Mouse (Mus musculus) forebrain, postnatal 0 days (tissue): ENCODE measurements at regions not wholly inside any gene's neighbourhood (a gene's known extent, or its start where the extent isn't known, plus 50 kb on each side); places are given as distances from the start of the nearest gene placed in this dataset.

Experiments used
- ATAC-seq: fragments of 200-750 bp; cut with Nextera tagmentation; 2 replicates; pipeline ENCODE4 v1.8.0; 2017; ENCODE audit warnings: mild to moderate bottlenecking, moderate library complexity
- DNase-seq: peaks from one replicate; pipeline ENCODE4 v3.0.0-alpha.2; 2015
- H3K27ac ChIP-seq: fragments of 300-500 bp; sonication (generic); 2 replicates; pipeline ENCODE4 v1.5.1; 2014; ENCODE audit warnings: low read depth, mild to moderate bottlenecking, antibody characterized with exemption, low read length, moderate library complexity, mixed read lengths
- H3K27me3 ChIP-seq: fragments of 300-500 bp; sonication (generic); 2 replicates; pipeline ENCODE4 v1.6.1; 2014; ENCODE audit warnings: mild to moderate bottlenecking, low read length, mixed read lengths; ENCODE audit not compliant: insufficient read depth
- H3K36me3 ChIP-seq: fragments of 300-500 bp; sonication (generic); 2 replicates; pipeline ENCODE4 v1.6.1; 2014; ENCODE audit warnings: mild to moderate bottlenecking, moderate library complexity; ENCODE audit not compliant: insufficient read depth
- H3K4me1 ChIP-seq: fragments of 300-500 bp; sonication (generic); 2 replicates; pipeline ENCODE4 v1.6.1; 2014; ENCODE audit warnings: antibody characterized with exemption; ENCODE audit not compliant: insufficient read depth
- H3K4me2 ChIP-seq: fragments of 300-500 bp; sonication (generic); 2 replicates; pipeline ENCODE4 v1.6.1; 2014; ENCODE audit warnings: low read depth, mild to moderate bottlenecking, moderate library complexity
- H3K4me3 ChIP-seq: fragments of 300-500 bp; sonication (generic); 2 replicates; pipeline ENCODE4 v1.5.1; 2014; ENCODE audit warnings: low read depth, low read length, mixed read lengths
- H3K9ac ChIP-seq: fragments of 300-500 bp; sonication (generic); 2 replicates; pipeline ENCODE4 v1.6.1; 2014; ENCODE audit warnings: mild to moderate bottlenecking
- H3K9me3 ChIP-seq: fragments of 300-500 bp; sonication (generic); 2 replicates; pipeline ENCODE4 v1.6.1; 2016; ENCODE audit warnings: low read length
- CTCF ChIP-seq: sonication (generic); IDR thresholded peaks from 2 replicates; pipeline ENCODE4 v1.5.1; 2016; ENCODE audit warnings: antibody characterized with exemption, control low read depth, low read depth
- WGBS: fragments of 180-500 bp; shearing (Covaris S2); extraction: QIAGEN DNeasy Blood & Tissue Kit; methylation state at CpG from one replicate; pipeline ENCODE4 v1.1.7; 2014; 5-methylcytosine and 5-hydroxymethylcytosine counted together

DNA sequence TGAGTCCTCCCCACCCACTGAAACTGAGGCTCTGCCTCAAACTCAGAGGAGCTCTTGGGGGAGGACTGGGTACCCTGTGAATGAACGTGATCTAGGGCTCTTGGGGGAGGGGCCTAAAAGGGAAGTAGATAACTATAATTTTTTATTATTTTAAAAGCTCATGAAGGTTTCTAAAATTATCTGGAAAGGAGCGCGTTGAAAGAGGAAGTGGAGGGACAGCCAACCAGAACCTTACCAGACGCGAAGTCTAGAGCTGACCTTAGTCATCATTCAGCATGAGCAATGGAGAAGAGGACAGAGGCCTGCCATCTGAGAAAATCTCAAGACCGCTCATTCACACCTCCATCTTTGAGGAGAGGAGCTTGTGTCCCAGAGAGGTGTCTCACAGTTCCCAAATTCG, 98.0 kb upstream of the Atxn1 start:
- no peaks in the 10 kb centered on the region for H3K4me1 ChIP-seq
- no peak overlapping the region for H3K4me2 ChIP-seq
- no peak overlapping the region for H3K4me3 ChIP-seq
- no peak for TF ChIP-seq CTCF
- no peaks in the 10 kb centered on the region for H3K36me3 ChIP-seq
- H3K27ac ChIP-seq, result no peak overlapping the region
- H3K27me3 ChIP-seq, result no peaks in the 10 kb centered on the region
- H3K9me3 ChIP-seq, result no peaks in the 10 kb centered on the region
- DNase-seq (no peak), ATAC-seq (no peak)
- 94% methylated on average over 7 of the region's 7 CpGs for WGBS
- no peak overlapping the region for H3K9ac ChIP-seq

DNA sequence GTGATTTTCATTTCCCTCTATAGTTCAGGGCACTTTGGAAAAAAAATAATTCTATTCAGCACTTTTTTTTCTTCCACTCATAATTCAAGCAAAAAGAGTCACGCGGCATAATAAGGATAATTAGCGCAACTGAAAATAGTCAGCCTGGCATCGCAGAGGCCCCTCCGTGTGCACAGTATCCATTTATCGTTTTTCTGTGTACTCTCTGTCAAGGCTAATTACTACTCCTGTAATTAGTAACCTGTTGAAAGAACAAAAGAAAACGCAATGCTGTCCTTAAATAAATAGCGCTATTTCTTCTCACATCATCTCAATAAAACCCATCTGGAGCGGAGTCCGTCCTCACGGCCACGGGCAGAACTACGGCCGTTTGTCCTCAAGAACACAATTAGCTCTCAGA, 95.1 kb upstream of the Atxn1 start:
- H3K4me2 ChIP-seq, result no peak overlapping the region
- DNase-seq (peak; percentile 11), ATAC-seq (peak; percentile 51; the same call in 1 of the 2 replicates)
- TF ChIP-seq CTCF, result no peak
- no peaks in the 10 kb centered on the region for H3K27me3 ChIP-seq
- no peaks in the 10 kb centered on the region for H3K4me1 ChIP-seq
- no peaks in the 10 kb centered on the region for H3K9me3 ChIP-seq
- H3K27ac ChIP-seq, result no peak overlapping the region
- no peak overlapping the region for H3K4me3 ChIP-seq
- WGBS, result 38% methylated on average over 14 of the region's 14 CpGs
- H3K36me3 ChIP-seq, result no peaks in the 10 kb centered on the region
- H3K9ac ChIP-seq, result no peak overlapping the region

DNA sequence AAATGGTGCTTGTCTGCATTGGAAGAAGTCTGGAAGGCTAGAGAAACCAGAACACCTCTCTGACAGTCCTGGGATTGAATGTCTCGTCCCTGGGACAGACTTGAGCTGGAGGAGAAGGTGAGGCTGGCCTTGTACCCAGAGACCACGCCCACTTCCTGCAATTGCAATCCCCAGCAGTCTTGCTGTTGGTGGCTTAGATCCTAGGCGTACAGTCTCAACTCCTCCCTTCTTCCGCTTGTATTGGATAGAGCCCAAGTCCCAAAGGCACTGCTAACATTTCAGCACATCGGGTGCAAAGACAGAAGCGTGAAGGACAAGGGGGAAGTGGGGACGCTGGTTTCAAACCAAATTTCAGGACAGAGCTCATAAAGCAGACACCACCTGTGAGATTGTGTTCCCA, 94.1 kb upstream of the Atxn1 start:
- Histone ChIP-seq H3K4me3 (no peak overlapping the region), H3K27ac (no peak overlapping the region), H3K36me3 (no peaks in the 10 kb centered on the region), H3K4me2 (no peak overlapping the region), H3K9ac (no peak overlapping the region), H3K9me3 (no peaks in the 10 kb centered on the region), H3K27me3 (no peaks in the 10 kb centered on the region), H3K4me1 (no peaks in the 10 kb centered on the region)
- DNase-seq (no peak), ATAC-seq (no peak)
- 64% methylated on average over 7 of the region's 7 CpGs for WGBS
- no peak for TF ChIP-seq CTCF

DNA sequence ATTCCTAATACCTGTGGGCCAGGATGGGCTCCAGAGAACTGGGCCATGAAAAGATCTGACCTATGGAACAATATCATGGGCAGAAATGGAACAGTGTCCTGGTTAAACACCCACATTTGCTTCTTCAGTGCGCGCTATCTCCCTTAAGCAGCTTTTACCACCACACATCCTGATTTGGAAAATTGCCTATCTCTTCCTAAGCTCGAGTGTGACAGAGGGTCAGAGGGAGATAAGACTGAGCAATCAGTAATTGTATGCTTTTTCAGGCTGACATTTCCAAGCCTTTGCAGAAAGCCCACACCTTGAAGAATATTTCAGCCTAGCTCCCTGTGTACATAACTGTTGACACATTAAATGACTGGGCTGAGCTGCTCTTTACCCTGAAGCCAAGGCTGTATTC, 93.5 kb upstream of the Atxn1 start:
- Histone ChIP-seq H3K4me1 (no peaks in the 10 kb centered on the region), H3K9ac (no peak overlapping the region), H3K27ac (no peak overlapping the region), H3K4me2 (no peak overlapping the region), H3K27me3 (no peaks in the 10 kb centered on the region), H3K36me3 (no peaks in the 10 kb centered on the region), H3K9me3 (no peaks in the 10 kb centered on the region), H3K4me3 (no peak overlapping the region)
- ATAC-seq, result no peak
- no peak for TF ChIP-seq CTCF
- 86% methylated on average over 3 of the region's 3 CpGs for WGBS
- no peak for DNase-seq

DNA sequence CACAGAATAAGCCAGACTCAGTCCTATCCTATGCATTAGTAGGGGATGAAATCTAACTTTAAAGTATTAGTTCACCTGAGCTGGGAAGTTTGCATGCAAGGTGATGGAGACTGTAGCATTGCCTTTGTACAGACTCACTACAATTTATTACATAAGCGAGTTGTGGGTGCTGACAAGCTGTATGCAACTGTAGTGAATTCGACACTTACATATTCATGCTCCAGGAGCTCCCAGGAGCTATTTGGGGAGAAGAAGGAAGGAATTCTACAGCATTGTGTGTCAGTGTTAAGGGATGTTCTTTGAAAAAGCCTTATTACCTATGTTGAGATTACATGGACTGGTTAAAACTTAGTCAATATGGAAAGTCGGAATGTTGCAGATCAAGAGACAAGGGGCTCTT, 90.6 kb upstream of the Atxn1 start:
- DNase-seq, result no peak
- Histone ChIP-seq H3K9ac (no peak overlapping the region), H3K9me3 (no peaks in the 10 kb centered on the region), H3K4me3 (no peak overlapping the region), H3K36me3 (no peaks in the 10 kb centered on the region), H3K4me1 (no peaks in the 10 kb centered on the region), H3K27ac (no peak overlapping the region), H3K4me2 (no peak overlapping the region), H3K27me3 (no peaks in the 10 kb centered on the region)
- ATAC-seq, result no peak
- no peak for TF ChIP-seq CTCF
- 87% methylated on average over 3 of the region's 3 CpGs for WGBS

DNA sequence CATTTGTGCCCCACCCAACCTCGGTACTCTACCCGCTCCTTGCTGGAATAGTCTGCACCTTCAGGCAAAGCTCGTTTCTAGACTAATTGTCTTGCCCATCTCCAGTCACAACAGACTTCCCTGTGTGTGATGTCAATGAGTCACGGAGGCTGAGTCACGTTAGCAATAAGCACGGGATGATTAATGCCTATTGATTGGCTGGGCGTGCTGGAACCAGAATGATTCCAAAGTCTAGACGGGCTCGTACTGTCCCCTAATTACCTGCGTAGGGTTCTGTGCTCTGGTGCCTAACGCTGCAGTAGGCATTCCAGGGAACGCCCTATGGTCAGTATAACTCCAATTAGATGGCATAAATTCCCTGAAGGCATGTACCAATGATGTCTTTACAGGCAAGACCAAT, 78.8 kb upstream of the Atxn1 start:
- H3K4me1 ChIP-seq, result peaks cover 30% of the 10 kb centered on the region
- no peaks in the 10 kb centered on the region for H3K27me3 ChIP-seq
- no peak overlapping the region for H3K4me3 ChIP-seq
- DNase-seq (no peak), ATAC-seq (no peak)
- 0 out of 2 replicates have a peak overlapping the region, but pooled peaks have one; percentile 3 for H3K27ac ChIP-seq
- TF ChIP-seq CTCF, result no peak
- H3K9me3 ChIP-seq, result no peaks in the 10 kb centered on the region
- no peaks in the 10 kb centered on the region for H3K36me3 ChIP-seq
- H3K9ac ChIP-seq, result no peak overlapping the region
- WGBS, result 61% methylated on average over 12 of the region's 12 CpGs
- no peak overlapping the region for H3K4me2 ChIP-seq

DNA sequence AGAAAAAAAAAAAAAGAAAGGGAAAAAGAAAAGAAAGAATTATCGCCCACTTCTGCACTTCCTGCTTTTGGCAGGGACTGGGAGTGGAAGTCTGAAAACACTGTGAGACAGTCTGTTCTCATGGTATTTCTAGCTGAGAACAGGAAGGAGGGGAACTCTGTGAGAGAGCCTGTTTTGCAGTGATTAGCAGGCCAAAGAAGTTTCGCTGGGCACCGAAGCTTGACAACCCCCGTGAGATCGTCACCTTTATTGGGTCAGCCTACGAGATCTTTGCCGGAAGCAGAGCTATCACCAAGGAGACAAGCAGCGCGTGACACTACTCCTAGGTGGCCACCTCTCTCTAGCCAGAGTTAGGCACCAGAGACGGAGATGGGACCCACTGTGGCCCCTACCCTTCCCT, 78.2 kb upstream of the Atxn1 start:
- H3K27ac ChIP-seq, result 0 out of 2 replicates have a peak overlapping the region, but pooled peaks have one; percentile 3
- 41% methylated on average over 10 of the region's 10 CpGs for WGBS
- ATAC-seq, result peak; percentile 61

DNA sequence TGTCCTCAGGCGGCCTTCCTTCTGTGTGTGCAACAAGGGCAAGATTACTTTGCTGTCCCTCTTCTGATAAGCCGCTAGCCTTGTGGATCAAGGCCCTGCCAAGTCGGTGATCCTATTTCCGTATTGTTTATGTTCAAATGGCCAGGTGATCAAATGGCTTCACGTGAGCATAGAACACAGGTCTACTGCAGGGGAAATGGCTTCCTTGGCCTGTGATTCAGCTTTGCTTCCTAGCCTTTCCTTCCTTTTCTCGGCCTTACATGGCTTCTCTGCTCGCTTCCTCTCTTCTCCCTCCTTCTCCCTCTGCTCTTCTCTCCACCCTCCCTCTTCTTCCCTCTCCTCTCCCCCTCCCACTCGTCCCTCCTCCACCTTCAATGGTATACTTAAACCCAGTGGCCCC, 77.4 kb upstream of the Atxn1 start:
- no peaks in the 10 kb centered on the region for H3K27me3 ChIP-seq
- no peak for DNase-seq
- H3K4me1 ChIP-seq, result peaks cover 30% of the 10 kb centered on the region
- TF ChIP-seq CTCF, result no peak
- no peak overlapping the region for H3K4me3 ChIP-seq
- H3K36me3 ChIP-seq, result no peaks in the 10 kb centered on the region
- ATAC-seq, result no peak
- WGBS, result 68% methylated on average over 8 of the region's 8 CpGs
- H3K9me3 ChIP-seq, result no peaks in the 10 kb centered on the region
- H3K27ac ChIP-seq, result peak overlapping the region; percentile 45
- H3K4me2 ChIP-seq, result no peak overlapping the region
- no peak overlapping the region for H3K9ac ChIP-seq

More for the DNA sequence above, 78.2 kb upstream of the Atxn1 start:
- H3K36me3 ChIP-seq, result no peaks in the 10 kb centered on the region
- peaks cover 30% of the 10 kb centered on the region for H3K4me1 ChIP-seq
- no peaks in the 10 kb centered on the region for H3K27me3 ChIP-seq
- DNase-seq, result peak; percentile 50
- no peaks in the 10 kb centered on the region for H3K9me3 ChIP-seq
- TF ChIP-seq CTCF, result no peak
- H3K4me2 ChIP-seq, result no peak overlapping the region
- H3K9ac ChIP-seq, result no peak overlapping the region
- no peak overlapping the region for H3K4me3 ChIP-seq
